Mouse (Mus musculus): ENCODE data around the gene Prr15.

The Prr15 gene

DNA sequence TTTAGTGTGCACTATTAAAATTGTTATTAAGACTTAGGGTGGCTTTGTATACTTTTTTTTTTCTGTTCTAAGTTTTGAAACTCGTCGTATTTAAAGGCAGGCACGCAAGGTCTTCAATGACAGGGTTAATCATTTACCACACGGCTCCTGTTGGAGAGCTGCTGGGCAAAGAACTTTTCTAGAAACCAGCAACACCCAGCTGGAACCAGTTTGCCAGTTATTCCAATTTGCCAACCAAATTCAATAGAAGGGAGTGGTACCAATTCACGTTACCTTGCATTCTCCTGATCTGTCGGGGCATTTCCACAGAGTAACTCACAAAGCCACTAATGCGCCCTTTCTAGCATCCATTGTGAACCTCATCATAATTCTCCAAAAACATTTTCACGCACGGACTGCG, 4.5 kb downstream of the Prr15 start:
- no peak for DNase-seq (ENCODE audit: extremely low read depth, insufficient read length, low spot score)

DNA sequence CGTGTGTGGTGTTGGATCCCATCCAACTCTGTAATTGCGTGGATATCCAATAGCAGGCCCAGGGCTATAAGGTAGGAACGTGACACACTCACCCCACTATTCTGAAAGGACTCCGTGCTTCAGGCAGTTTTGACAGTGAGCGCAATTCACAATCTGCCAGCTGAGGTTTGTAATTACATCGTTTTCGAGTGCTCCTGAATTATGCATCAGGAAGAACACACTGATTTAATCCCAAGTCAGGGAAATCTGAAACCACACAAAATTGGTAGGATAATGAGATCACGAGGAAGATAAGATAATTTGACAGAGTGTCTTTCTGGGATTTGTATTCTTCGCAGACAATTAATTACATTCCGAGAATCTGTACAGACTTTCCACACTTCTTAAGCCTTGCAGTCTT, 6.1 kb downstream of the Prr15 start:
- DNase-seq (ENCODE audit: extremely low read depth, insufficient read length, low spot score), result no peak

DNA sequence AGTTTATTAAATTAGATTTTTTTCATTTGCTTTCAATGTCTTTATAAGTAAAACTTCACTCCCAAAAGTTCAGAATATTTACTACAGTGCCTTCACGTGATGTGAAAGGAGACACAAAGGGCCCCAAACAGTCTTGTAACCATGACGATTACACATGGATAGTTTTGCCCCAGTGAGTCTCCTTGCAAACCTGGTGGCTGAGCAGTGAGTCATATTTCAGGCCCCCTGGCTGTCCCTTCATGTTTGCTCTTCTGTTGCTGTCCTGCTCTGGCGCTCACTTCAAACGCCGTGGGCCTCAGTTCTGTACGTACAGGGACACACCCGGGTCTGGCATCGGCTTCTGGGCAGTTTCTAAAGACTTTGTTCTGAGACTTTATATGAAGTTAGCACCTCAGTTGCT, 6.6 kb downstream of the Prr15 start:
- no peak for DNase-seq (ENCODE audit: extremely low read depth, insufficient read length, low spot score)

DNA sequence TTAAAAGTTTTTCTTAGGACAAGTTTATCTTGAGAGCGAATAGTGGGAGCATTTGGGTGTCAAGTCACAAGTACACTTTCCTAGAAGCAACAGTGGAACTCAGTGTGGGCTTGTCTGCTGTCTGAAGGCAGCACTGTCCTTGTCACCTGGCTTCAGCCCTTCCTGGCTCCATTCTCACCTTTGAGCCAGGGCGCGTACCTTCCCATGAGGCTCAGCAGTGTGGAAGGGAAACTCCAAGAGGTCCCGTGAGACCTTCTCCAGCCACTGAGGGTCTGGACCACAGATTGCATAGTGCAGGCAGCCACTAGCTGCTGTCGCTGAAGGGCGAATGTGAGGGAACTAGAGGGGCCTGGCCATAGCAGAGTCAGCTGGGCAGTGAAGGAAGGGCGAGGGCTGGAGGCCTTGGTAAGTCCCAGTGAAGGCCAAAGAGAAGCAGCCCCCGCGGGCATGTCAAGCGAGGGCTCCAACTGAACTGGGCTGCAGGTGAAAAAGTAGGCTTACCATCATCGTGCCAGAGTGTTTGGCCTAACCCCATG, 7.5 kb downstream of the Prr15 start:
- DNase-seq (ENCODE audit: extremely low read depth, insufficient read length, low spot score), result no peak

DNA sequence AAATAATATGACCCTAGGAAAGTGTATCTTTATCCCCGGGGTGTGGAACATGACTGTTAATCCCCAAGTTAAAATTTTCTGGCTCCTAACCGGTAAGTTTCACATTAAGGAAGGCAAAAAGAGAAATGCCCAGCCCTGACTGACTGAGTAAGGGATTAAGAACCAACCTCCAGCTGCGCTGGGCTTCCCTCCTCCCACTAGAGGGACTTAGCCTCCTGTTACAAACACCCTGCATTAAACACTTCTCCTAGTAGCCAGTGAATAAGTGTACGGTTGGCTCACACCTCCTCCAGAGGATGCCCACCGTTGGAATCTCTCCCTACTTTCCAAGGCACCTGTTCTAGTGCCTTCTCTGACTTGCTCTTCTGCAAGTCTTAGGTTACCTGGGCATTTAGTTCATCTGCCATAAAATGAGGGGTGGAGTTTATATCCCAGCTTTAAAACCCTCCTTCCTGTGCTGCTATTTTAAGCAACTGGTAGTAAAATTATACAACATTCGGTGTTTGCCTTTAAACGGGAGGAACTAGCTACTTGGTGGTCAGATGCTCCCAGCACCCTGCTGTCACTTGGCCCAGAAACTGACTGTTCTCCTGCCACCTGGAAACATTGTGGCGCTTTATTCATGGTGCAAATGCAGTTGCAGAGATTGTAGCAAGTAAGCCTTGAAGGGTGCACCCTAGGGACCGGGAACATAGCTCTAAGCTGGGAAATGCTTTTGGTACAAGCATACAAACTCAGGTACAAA, 8.2 kb downstream of the Prr15 start:
- no peak for DNase-seq (ENCODE audit: extremely low read depth, insufficient read length, low spot score)

DNA sequence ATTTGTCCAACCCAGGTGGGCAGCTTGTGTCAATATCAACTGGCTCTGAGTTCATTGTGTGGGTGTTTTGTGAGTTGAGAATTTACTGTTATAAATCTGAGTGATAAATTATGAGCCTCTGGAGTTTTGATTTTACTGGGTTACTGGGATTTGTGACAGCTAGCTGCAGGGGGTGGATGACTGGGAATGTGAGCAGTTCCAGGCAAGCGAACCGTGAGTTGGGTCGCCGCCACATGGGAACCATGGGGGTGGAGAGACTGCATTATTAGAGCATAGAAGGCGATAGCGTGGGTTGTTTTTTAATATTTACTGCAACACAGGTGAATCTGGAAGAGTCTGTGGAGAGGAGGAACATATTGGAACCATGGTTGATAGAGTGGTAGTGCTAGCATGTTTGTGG, 11.7 kb downstream of the Prr15 start:
- DNase-seq (ENCODE audit: extremely low read depth, insufficient read length, low spot score), result no peak

DNA sequence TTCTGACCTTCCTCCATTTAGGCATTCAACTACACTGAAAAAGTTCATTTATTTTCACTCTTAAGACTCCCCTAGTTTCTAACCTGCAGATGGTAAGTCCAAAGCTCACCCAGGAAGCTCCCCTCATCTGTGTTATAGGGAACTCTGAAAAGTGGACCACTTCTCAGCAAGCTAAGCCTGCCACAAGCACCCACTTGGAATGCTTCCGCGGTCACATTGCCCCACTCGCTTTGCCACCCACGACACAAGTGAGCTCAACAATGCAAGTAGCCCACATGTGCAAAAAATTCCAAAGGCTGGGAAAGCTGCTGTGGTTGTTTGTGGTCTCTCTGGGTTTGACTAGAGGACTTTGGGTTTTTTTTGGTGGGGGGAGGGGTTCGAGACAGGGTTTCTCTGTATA, 15.5 kb downstream of the Prr15 start:
- DNase-seq (ENCODE audit: extremely low read depth, insufficient read length, low spot score), result no peak

DNA sequence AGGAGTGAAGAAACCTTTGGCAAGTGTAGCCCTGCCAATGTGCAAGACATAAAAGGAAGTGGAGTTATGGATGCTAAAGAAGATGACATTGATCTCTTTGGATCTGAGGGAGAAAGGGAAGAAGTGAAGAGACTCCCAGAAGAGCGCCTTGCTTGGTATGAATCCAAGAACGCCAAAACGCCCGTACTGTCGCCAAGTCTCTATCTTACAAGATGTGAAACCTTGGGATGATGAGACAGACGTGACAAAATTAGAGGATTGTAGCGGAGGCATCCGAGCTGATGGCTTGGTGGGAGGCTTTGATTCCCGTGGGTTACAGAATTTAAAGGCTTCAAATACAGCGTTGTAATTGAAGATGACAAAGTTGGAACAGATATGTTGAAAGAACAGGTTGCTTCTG, 16.6 kb downstream of the Prr15 start:
- no peak for DNase-seq (ENCODE audit: extremely low read depth, insufficient read length, low spot score)

DNA sequence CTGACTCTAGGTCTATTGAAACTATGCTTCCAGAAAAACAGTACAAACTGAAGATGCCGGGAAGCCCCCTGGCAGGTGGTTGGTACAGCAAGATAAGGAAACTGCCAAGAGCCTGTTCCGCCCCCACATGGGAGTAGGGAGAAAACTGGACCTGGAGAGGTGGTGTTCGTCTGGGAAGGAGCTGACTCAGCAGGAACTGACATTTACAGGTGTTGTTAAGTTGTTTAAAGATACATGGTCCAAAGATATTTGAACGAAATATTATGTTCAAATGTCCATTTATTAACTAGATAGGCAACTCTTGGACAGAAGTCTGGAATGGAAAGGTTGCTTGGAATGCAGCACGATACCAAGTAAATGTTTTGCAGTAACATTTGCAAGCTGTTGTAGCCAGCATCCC, 26.2 kb downstream of the Prr15 start:
- no peak for DNase-seq (ENCODE audit: extremely low read depth, insufficient read length, low spot score)

DNA sequence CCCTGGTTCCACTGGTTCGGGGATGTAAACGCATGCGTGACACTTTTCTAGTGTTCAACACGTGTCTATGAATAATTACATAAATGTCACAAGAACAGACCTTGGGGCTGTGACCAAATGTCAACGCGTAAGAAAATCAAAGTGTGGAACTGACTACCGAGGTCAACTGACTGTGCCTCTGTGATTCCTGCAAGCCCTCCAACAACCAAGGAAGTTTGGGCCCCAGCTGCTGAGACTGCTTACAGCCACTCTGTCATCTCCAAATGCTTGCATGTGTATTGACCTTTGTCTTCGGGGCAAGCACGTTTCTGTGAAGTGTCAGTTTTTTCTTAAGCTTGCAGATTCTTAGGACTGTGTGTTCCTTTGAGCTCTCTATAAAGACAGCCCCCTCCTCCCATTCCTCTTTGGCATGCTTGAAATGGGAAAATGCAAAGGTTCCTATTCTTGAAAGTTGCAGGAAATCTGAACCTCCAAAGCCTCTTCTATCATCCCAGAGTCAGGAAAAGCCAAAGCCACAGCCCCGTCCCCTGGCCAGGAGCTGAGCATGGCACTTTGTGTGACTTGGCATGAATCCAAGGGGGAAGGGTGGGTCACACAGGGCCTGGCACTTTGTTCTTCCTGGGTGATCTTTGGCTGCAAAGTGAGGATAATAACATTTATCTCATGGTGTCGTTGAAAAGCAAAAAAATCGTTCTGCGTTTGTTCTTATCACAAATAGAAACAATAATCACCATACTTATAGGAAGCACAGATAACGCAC, 27.5 kb downstream of the Prr15 start:
- no peak for DNase-seq (ENCODE audit: extremely low read depth, insufficient read length, low spot score)

DNA sequence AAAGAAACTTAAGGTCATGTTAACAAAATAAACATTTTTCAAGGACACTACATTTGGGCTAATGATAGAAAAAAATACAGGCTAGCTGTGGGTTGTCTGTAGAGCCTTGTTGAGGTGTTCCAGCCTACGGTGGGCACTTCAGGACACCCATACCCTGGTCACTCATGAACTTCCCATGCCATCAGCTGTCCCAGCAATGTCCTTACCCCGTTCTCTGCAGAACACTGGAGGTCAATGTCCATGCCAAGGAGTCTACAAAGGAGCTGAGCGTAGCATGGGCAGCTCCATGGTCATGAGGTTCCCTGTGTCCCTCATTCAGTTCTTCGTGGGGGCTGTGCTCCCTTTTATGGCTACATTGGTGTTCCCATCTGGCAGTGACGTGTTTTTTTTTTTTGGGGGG, 28.1 kb downstream of the Prr15 start:
- no peak for DNase-seq (ENCODE audit: extremely low read depth, insufficient read length, low spot score)

DNA sequence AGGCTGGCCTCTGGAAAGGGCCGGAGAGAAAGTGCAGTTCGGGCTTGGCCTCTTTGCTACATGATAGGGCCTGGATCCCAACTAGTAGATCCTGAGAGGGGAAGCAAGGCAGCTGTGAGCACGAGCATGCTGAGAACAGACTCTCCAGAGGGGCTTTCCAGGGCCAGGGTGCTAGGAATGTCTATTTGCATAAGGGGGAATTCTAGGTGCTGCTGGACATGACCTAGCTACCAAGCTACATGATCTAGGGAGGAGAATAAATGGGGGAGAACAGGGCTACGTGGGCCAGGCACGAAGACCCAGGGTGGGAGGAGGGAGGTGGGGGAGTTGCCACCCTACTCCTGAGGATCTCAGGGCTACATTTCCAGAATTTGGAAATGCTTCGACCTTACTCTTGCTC, 30.0 kb downstream of the Prr15 start:
- DNase-seq (ENCODE audit: extremely low read depth, insufficient read length, low spot score), result no peak

DNA sequence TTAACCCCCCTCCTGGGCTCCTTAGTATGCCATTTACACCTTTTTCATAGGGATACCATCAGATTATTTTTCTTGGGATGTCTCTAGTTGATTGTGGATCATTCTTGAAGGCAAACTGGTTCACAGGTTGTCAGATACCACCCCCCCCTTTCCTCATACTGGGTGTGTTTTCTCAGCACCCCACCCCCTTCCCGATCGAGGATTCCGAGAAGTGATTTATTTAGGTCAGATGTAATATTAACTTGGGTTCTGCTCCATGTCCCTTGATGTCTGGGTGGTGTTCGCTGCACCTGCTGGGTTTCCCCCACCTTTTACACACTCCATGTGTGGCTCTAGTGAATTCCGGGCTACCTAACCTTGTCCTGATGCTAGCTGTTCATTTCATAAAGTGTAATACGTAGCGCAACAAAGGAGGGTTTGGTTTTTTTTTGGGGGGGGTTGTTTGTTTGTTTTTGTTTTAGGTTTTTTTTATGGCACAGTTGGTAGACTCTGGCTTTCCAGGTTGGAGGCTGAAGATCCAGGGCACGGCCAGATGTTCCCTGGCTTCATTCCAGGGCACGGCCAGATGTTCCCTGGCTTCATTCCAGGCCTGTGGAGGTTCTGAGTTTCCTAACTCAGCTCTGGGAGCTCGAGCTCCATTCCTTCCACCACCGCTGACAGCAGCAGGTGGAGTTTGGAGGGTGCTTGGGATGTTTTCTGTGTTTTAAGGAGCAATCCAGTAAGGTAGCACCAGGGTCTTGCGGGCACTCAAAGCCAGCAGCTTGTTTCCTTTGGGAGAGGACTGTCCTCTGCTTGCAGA, 37.1 kb downstream of the Prr15 start:
- no peak for DNase-seq (ENCODE audit: extremely low read depth, insufficient read length, low spot score)

DNA sequence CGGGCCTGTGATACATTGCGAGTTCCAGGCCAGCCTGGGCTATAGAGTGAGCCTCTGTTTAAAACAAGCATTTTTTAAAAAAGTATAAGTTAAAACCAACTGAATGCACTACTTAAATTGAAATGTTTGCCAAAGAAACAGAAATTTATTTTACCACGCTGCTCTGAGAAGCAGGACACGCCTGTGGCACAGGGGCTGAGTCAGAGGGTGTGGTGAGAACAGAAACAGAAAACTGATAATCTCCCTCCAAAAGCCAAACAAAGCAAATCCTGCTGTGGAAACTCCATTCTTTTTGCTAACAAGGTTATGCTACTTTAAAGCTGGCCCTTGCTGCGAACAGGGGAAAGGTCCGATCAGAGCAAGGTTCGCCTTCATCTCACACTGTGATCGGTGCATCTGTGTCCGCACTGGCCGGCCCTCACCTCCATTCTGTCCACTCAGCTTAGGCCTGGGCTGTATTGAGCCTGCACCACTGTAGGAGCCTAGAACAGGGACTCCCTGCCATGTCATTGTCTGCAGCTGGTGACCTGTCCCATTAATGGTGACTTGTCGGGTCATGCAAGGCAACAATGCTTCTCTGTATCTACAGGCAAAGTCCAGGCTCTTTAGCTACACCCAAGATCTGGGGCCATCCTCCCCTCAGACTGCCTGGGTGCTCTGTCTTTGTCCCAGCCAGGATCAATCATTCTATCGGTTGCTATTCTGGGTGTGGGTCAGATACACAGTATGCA, 38.9 kb downstream of the Prr15 start:
- no peak for DNase-seq (ENCODE audit: extremely low read depth, insufficient read length, low spot score)

DNA sequence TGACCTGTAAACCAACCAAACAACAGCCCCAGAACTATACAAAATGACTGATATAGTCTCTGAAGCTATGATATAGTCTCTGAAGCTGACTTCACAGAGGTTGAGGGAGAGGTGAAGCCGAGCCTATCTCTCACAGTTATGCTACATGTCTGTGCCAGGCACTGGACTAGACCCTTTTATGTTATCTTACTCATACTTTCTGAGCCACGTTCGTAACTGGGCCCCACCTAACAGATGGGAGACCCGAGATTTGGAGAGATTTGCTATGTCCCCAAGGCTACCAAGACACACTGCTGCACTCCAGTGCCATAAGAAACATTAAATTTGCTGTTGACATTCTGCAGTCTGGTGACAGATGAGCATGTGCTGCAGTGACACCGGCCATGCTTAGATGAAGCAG, 41.0 kb downstream of the Prr15 start:
- DNase-seq (ENCODE audit: extremely low read depth, insufficient read length, low spot score), result no peak

DNA sequence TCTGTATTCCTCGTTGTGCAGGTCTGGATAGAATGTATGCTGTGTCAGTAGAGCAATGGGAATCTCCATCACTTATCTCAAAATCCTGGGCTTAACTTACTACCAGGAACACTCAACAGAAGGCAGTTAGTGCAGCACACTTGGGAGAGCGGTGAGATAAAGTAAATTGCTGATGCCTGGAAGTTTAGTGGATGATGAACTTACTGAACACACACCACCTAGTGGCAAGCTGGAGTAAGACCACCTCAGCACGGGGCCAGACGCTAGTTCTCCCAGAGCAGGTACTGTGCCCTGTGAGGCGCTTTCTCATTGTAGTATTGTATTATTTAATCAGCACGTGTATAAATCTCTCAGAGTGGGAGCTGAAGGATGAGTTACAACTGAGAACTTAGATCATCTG, 42.4 kb downstream of the Prr15 start:
- DNase-seq (ENCODE audit: extremely low read depth, insufficient read length, low spot score), result peak; percentile 19

DNA sequence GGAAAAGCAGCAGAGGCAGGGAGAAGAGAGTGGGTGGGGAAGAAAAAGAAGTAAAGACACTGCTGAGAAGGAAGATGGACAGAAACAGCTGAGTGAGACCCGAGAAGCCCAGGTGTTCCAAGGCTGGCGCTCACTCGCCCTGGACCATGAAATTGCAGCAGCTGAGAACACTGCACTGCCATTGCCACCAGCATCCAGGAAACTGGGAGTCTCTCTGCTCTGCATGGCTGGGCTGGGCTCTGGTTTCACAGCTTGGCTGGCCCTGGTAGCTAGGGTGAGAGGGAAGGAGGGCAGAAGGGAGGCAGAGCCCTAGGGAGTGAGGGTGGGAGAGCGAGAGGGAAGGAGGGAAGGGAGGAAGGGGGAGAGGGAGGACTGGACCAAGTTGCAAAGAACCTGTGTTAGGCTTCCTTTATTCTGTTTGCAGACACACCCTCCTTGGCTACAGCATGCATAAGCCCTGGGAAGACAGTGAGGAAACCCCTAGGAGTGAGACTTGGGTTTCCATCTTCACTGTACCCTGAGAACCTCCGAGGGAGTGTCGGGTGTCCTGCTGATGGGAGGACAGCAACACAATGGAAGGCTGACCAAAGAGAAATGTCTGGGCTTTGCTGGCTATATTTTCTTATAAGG, 44.4 kb downstream of the Prr15 start:
- no peak for DNase-seq (ENCODE audit: extremely low read depth, insufficient read length, low spot score)

DNA sequence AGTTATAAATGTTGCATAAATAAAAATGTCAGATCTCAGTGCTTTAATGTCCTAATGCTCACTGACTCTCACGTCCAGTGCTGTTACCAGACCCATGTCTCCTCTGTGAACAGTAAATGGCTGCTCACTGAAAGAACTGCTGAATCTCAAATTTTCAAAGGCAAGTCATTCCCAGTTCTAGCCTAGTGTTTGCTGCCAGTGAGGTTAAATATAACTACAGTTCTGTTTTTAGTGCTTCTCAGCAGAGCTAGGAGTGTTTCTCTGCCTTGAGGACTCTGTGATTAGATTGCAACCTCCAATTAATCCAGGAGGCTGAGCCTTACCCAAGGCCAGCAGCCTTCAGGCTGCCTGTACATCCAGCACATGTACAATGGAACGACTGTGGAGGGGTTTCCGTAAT, 46.2 kb downstream of the Prr15 start:
- DNase-seq (ENCODE audit: extremely low read depth, insufficient read length, low spot score), result no peak

DNA sequence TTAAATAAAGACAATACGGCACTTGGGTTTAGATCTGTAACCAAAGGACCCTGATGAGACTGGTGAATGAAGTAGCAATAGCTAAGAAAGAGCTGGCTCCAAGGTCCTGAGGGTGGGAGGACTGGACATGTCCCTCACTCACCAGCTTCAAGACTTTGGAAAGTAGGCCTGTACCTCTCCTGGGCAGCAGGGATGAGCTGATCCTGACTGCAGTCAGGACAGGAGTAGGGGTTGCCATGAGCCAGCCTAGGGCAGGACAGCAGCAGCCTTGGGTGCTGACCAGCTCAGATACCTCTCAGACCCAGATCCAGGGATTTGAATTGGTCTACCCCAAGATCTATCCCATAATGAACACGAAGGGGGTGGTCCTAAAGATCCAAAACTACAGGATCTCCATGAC, 53.7 kb downstream of the Prr15 start:
- DNase-seq (ENCODE audit: extremely low read depth, insufficient read length, low spot score), result no peak
